Mouse (Mus musculus) embryonic fibroblast, embryonic 13.5 days (primary cell): ENCODE data around the gene Cwc22. TPM values are rescaled to one million over a fixed set of nuclear protein-coding genes. Genes with fewer than 3 reads are reported as not detected.

ENCODE experiments used
- H3K27ac ChIP-seq: 2 replicates; pipeline ENCODE4 v1.5.1; 2012; ENCODE audit warnings: low read length, control low read depth, inconsistent platforms; ENCODE audit not compliant: insufficient read depth
- H3K4me1 ChIP-seq: 2 replicates; pipeline ENCODE4 v1.6.1; 2011; ENCODE audit warnings: low read length; ENCODE audit not compliant: control insufficient read depth, insufficient read depth
- H3K4me3 ChIP-seq: 2 replicates; pipeline ENCODE4 v1.5.1; 2011; ENCODE audit warnings: mild to moderate bottlenecking, control low read depth, low read length; ENCODE audit not compliant: insufficient read depth
- CTCF ChIP-seq: IDR thresholded peaks from 2 replicates; pipeline ENCODE4 v1.5.1; 2011; ENCODE audit warnings: mild to moderate bottlenecking, control low read depth, low read length, moderate library complexity, borderline replicate concordance; ENCODE audit not compliant: insufficient read depth
- POLR2A ChIP-seq: IDR thresholded peaks from 2 replicates; pipeline ENCODE4 v1.6.1; 2011; ENCODE audit warnings: low read depth, mild to moderate bottlenecking, control low read depth, low read length, moderate library complexity
- polyA plus RNA-seq: library from polyadenylated mRNA; stranded (reverse); fragments of >200 nt; gene quantifications from 2 replicates; pipeline ENCODE4 v1.2.4, GENCODE M21; 2011; ENCODE audit warnings: low read depth; ENCODE audit not compliant: missing spikeins, insufficient read length

Cwc22 gene
- polyA plus RNA-seq, 1 experiment: 38.3 TPM

DNA sequence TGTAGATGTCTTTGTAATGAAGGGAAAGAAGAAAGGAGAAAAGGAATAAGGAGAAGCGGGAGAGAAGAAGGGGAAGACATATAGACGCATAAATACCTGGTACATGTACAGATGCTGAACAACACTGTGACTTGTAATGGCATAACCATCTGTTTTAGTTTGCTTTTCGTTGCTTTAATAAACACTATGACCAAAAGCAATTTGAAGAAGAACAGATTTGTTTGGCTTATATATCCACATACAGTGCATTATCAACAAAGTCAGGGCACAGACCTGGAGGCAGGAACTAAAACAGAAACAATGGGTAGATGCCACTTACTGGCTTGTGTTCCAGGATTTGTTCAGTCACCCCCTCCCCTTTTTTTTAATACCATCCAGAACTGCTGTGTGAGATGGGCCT, 24.4 kb upstream of the Cwc22 start:
- no peak overlapping the region for H3K4me3 ChIP-seq
- TF ChIP-seq CTCF (no peak), POLR2A (no peak)
- H3K4me1 ChIP-seq: no peaks in the 10 kb centered on the region
- H3K27ac ChIP-seq: no peak overlapping the region

DNA sequence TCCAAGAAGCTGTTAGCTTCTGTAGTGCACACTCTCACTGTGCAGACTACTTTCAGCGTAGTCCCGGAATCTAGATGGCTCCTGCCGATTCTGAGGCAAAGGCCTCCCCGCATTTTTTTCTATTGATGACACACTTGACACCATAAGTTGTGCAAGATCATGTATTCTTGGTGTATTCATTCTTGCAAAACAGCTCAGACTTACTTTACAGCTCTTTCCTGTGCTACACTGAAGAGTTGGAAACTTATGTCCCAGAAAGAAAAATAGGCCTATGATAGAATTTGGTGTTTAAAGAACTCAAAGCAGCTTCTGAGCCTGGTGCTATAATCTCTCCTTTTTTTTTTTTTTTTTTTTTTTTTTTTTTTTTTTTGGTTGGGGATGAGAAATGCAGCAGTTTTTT, 23.8 kb upstream of the Cwc22 start:
- H3K27ac ChIP-seq: no peak overlapping the region
- no peak for TF ChIP-seq CTCF
- no peak for TF ChIP-seq POLR2A
- H3K4me1 ChIP-seq: no peaks in the 10 kb centered on the region
- no peak overlapping the region for H3K4me3 ChIP-seq

DNA sequence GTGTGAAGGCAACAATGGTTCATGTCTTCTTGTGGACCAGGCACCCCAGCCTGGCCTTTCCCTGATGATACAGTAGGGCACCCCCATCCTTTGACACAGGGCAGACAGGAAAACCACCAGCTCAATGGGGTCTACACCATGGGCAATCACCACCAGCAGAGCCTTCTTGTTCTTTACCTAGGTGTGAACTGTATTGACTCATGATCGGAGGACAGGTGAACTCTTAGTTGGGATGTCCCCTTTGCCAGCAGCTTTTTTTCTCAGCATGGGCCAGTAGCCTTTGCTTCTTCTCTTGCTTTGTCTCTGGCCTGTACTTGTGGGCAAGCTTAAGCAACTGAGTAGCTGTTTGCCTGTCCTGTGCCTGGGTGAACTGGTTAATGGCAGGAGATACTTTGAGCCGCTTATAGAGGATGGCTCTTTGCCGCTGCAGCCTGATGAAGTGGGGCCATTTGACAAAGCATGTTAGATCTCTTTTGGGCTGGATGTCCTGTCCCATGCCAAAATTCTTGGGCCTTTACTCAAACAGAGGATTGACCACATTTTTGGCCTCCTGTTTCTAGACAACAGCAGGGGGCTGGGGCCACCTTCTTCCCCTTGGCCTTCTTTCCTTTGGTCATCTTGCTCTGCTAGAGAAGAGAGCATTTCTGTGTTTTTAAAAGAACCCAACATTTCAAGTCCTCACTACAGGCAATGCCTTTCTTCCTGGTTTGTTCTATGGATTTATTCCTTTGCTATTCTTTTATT, 16.4 kb upstream of the Cwc22 start:
- no peak overlapping the region for H3K27ac ChIP-seq
- TF ChIP-seq CTCF (no peak), POLR2A (no peak)
- no peak overlapping the region for H3K4me3 ChIP-seq

DNA sequence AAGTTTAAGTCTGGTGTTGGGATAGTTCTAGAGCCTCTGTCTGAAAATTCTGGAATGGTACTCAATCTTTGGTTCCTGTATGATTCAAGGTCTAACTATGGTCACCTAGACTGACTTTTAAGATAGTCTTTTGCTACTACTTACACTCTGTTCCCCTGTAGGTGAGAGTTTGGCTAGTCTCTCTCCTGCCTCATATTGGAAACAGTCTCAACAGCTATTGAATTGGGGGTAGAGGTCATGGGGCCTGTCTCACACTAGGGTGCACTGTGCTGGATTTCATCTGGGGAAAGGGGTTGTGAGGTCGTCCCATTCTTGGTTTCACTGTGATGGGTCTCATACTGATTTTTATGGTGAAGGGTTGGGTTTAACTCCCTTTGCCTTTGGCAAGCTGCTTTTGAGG, 15.1 kb upstream of the Cwc22 start:
- Histone ChIP-seq H3K4me1 (no peaks in the 10 kb centered on the region), H3K27ac (no peak overlapping the region), H3K4me3 (no peak overlapping the region)
- TF ChIP-seq CTCF (no peak), POLR2A (no peak)

More for the DNA sequence above, 16.4 kb upstream of the Cwc22 start:
- no peaks in the 10 kb centered on the region for H3K4me1 ChIP-seq

DNA sequence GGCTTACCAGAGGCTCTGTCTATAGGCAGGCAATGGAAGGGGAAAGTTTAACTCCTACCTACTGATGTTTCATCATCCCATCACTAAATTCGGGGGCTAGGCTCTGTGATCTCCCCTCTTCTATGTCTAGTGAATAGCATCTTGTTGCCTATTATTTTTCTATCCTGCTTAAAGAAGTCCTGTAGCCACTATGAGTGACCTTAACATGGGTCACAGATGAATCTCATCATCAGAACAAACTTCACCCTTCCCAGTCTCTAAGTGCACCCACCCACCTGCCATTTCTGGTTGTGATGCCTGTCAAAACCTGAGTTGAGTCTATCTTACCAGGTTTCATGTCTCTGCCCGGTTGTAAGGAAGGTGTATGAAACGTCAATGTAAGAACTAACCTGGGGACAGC, 14.5 kb upstream of the Cwc22 start:
- no peak for TF ChIP-seq CTCF
- TF ChIP-seq POLR2A: no peak
- Histone ChIP-seq H3K4me1 (no peaks in the 10 kb centered on the region), H3K27ac (no peak overlapping the region), H3K4me3 (no peak overlapping the region)

DNA sequence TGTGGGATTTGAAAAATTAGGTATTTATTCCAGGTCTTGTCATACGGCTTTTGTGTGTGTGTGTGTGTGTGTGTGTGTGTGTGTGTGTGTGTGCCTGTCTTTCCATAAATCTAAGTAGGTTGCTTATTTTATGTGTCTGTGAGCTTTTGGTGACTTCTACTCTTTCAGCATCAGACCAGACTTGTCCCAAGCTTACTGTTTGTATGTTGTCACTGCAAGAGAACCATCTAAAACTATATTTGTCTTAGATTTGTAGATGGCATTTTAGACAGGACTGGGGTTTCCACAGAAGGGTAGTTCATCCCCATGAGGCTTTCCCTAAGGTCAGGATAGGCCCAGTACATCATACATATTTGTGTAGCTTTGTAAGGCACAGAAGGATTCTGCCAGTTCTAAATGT, 13.2 kb upstream of the Cwc22 start:
- no peak overlapping the region for H3K4me3 ChIP-seq
- H3K27ac ChIP-seq: no peak overlapping the region
- no peak for TF ChIP-seq CTCF
- TF ChIP-seq POLR2A: no peak
- no peaks in the 10 kb centered on the region for H3K4me1 ChIP-seq

DNA sequence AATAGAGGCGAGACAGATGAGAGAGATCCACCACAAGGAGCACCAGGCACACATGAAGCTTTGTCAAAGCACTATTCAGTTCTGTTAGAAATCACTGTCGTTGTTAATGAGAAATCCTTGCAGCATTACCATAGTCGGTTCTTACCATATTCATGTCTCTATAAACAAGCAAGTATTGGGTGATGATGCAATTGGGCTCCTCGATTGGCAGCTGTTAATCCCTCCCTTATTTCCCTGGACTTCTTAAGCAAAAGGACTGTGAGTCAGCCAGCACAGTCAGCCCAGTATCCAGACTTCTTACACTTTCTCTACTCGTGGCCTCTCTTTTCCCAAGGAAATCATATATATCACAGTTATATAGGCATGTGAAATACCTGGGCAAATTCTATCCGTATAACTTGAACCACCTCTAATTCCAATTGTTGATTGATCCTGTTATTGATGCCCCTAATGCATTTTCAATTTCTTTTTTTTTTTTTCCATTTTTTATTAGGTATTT, 5.3 kb upstream of the Cwc22 start:
- no peak for TF ChIP-seq CTCF
- TF ChIP-seq POLR2A: no peak
- H3K4me1 ChIP-seq: no peaks in the 10 kb centered on the region
- no peak overlapping the region for H3K27ac ChIP-seq
- H3K4me3 ChIP-seq: no peak overlapping the region

DNA sequence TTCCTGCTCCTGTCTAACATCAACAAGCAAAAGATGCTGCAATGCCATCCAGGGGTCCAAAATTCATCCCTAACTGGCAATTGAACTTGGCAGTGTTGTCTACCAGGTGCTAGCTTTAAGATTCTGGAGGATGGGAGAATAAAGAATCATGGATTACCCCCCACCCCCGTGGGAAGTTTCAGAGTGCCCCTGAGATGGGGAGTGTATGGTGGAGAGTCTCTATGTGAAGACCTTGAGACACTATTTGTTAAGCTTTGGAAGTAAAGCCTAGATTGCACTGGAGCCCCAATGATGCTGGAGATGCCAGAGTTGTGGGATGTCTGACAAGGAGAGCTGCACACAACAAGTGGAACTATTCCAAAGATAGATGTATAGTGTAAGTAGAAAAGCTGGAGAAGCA, 3.9 kb upstream of the Cwc22 start:
- Histone ChIP-seq H3K27ac (no peak overlapping the region), H3K4me3 (no peak overlapping the region), H3K4me1 (no peaks in the 10 kb centered on the region)
- TF ChIP-seq POLR2A: no peak
- TF ChIP-seq CTCF: no peak

DNA sequence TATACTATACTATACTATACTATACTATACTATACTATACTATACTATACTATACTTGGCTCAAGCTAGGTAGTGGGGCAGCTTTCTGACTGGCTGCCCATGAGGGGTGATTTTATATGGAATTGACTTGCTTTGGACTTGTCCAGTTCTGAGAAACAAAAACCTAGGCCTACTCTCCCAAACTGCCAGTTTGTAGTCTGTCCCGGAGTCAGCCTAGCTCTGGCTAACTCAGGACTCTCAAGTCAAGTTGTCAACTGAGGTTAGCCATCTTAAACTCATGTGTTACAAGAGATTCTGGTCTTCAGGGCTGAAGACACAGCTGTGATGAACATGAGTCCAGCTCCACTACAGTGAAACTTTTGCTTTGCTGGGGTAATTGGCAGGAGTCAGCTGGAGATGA, 3.3 kb upstream of the Cwc22 start:
- H3K27ac ChIP-seq: no peak overlapping the region
- H3K4me1 ChIP-seq: peaks cover 3% of the 10 kb centered on the region; the same call in 1 of the 2 replicates
- no peak overlapping the region for H3K4me3 ChIP-seq
- TF ChIP-seq CTCF (no peak), POLR2A (no peak)

DNA sequence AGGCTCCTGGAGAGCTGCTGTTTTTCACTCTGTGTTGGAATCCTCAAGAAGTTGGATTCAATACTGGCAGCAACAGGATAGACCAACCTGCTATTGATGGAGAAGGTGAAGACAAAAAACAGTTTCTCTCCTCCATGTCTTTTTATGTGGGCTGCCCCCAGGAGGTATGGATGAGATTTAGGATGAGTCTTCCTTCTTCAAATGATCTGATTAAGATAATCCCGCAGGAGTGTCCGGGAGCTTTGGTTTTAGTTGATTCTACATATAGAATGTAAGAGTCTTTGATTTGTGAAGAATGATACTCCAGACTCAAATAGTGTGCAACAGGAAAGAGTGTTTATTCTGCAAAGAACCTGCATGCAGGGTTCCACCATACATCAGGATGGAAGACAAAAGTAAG, 2.7 kb upstream of the Cwc22 start:
- Histone ChIP-seq H3K4me1 (peaks cover 3% of the 10 kb centered on the region; the same call in 1 of the 2 replicates), H3K27ac (no peak overlapping the region), H3K4me3 (no peak overlapping the region)
- TF ChIP-seq POLR2A (no peak), CTCF (no peak)
